Mouse (Mus musculus) stomach, adult 2 months (tissue): Measurements from ENCODE around the gene Gm17428. TPM values are rescaled to one million over a fixed set of nuclear protein-coding genes. Genes with fewer than 3 reads are reported as not detected.

ENCODE experiments used
- polyA plus RNA-seq: library from polyadenylated mRNA; depleted of rRNA; stranded (reverse); fragments of >200 nt; gene quantifications from 2 replicates; pipeline ENCODE4 v1.2.3, GENCODE M21; 2012; rRNA removed

Gm17428 gene
- not detected in 2 replicates for polyA plus RNA-seq

GRCm38 (mm10) chr14:54976633-54977032, at the start of gene Gm17428:
TSS of gene Gm17428 (plus strand) at chr14:54976933.

GRCm38 (mm10) chr14:54932645-54933150, 44.0 kb upstream of the Gm17428 start, which contains the start of gene Il25:
TSS of gene Il25 (plus strand) at chr14:54932695.

GRCm38 (mm10) chr14:54935904-54936830, 40.6 kb upstream of the Gm17428 start, which contains the start of gene Cmtm5:
TSS of gene Cmtm5 (plus strand) at chr14:54936261.

GRCm38 (mm10) chr14:54966320-54966977, 10.3 kb upstream of the Gm17428 start, which contains the start of gene Myh6:
TSS of gene Myh6 (minus strand) at chr14:54966927.

GRCm38 (mm10) chr14:54994136-54994868, 17.6 kb downstream of the Gm17428 start, which contains the start of gene Myh7:
TSS of gene Myh7 (minus strand) at chr14:54994626.

GRCm38 (mm10) chr14:55014991-55015766, 38.4 kb downstream of the Gm17428 start, which contains the start of gene Ngdn:
TSS of gene Ngdn (plus strand) at chr14:55015454.

Other genes with a start within 250 kb of the Gm17428 start
- gene Slc7a8, start 195.0 kb upstream of the Gm17428 start, polyA plus RNA-seq = 11.9 and 13.5 TPM in 2 replicates
- gene Rnf212b, start 162.8 kb upstream of the Gm17428 start, polyA plus RNA-seq = not detected in 2 replicates
- gene Homez, start 106.0 kb upstream of the Gm17428 start, polyA plus RNA-seq = 1.6 and 1.7 TPM in 2 replicates
- 7.0 and 8.5 TPM in 2 replicates for gene Ppp1r3e, start 99.4 kb upstream of the Gm17428 start, polyA plus RNA-seq
- 21.4 and 24.2 TPM in 2 replicates for gene Bcl2l2, start 93.6 kb upstream of the Gm17428 start, polyA plus RNA-seq
- 11.1 and 13.1 TPM in 2 replicates for gene Gm20521, start 93.5 kb upstream of the Gm17428 start, polyA plus RNA-seq
- 19.9 and 24.8 TPM in 2 replicates for gene Pabpn1, start 84.4 kb upstream of the Gm17428 start, polyA plus RNA-seq
- gene Slc22a17, start 63.8 kb upstream of the Gm17428 start, polyA plus RNA-seq = 30.5 and 37.7 TPM in 2 replicates
- gene Efs, start 50.8 kb upstream of the Gm17428 start, polyA plus RNA-seq = 13.5 and 18.0 TPM in 2 replicates
- gene Il25, start 44.2 kb upstream of the Gm17428 start, polyA plus RNA-seq = 0.16 and 0.51 TPM in 2 replicates
- gene Cmtm5, start 40.7 kb upstream of the Gm17428 start, polyA plus RNA-seq = 1.7 and 3.0 TPM in 2 replicates
- 0.01 and 0.04 TPM in 2 replicates for gene Myh6, start 10.0 kb upstream of the Gm17428 start, polyA plus RNA-seq
- gene Myh7, start 17.7 kb downstream of the Gm17428 start, polyA plus RNA-seq = 0.06 and 0.08 TPM in 2 replicates
- 2.0 TPM in 2 replicates for gene Ngdn, start 38.5 kb downstream of the Gm17428 start, polyA plus RNA-seq
- gene Zfhx2, start 115.4 kb downstream of the Gm17428 start, polyA plus RNA-seq = 1.5 and 1.9 TPM in 2 replicates
- gene Thtpa, start 117.9 kb downstream of the Gm17428 start, polyA plus RNA-seq = 2.6 and 2.8 TPM in 2 replicates
- 19.1 and 23.4 TPM in 2 replicates for gene Ap1g2, start 129.7 kb downstream of the Gm17428 start, polyA plus RNA-seq
- 1.7 TPM in 2 replicates for gene Jph4, start 140.0 kb downstream of the Gm17428 start, polyA plus RNA-seq
- gene Dhrs2, start 245.1 kb downstream of the Gm17428 start, polyA plus RNA-seq = 0.10 TPM in 1 of 2 replicates, not detected in the other